Mouse (Mus musculus) megakaryocyte, adult 5-6 weeks (primary cell): ENCODE measurements at regions not wholly inside any gene's neighbourhood (a gene's known extent, or its start where the extent isn't known, plus 50 kb on each side); places are given as distances from the start of the nearest gene placed in this dataset.
"Not testable (repeated sequence)": the region's sequence is repeated elsewhere in the genome, so short reads cannot be mapped to it uniquely, and the experiment has no call there.

Experiments
- ATAC-seq: 2 replicates; pipeline ENCODE4 v1.8.0; 2016; ENCODE audit warnings: mild to moderate bottlenecking, inconsistent platforms; ENCODE audit not compliant: poor library complexity, severe bottlenecking

DNA sequence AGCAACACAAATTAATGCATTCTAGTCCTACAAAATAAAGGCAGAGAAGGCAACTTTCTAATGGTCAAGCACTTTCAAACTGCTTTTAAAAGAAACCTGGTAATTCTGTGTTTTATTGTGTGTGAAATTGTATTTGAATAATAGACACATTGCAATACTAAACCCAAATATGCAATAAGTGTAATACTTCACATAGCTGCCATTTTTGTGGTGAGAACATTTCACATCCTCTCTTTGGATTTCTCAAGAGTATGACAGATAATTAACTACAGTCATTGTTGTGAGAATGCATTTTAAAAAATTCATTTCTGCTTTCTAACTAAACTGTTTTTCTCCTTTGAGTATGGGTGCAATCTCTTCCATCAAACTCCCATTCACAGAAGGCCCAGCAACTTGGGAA, 256.4 kb downstream of the Sema3d start:
- 0 out of 2 replicates have a peak, but pooled peaks have one; percentile 7 for ATAC-seq

DNA sequence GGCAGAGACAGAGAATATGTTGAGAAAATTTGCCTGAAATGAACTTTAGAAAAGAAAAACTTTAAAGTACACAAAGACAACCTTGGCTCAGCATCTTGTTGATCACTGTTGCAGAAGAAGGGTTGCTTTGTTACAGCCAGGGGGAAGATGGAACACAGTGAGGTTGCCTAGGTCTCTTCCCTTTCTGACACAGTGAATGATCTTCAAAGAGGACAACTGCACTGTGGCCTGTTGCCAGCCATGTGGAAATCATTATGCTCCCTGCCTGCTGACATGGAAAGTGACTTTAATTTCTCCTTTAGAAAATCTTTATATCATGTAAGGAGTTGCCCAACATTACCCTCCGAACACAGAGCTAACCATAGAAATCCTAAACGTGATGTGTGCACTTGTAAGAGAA, 263.1 kb downstream of the Sema3d start:
- ATAC-seq, result no peak

DNA sequence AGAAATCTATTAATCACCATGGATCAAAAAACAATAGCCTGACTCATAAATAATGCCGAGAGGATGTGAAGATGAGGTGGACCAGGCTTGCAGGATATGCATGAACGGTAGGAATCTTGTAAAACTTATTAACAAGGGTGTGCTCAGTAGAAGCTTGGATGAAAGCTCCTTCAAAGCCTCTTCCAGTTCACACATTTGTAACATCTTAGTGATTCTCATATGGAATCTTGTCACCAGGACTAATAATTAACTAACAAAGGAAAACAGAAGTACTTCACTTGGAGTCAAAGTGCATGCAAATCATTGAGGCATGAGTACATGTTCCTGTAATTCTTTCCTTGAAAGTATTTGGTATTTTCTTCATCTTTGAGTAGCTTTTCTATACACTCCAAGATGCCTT, 290.5 kb downstream of the Sema3d start:
- no peak for ATAC-seq

DNA sequence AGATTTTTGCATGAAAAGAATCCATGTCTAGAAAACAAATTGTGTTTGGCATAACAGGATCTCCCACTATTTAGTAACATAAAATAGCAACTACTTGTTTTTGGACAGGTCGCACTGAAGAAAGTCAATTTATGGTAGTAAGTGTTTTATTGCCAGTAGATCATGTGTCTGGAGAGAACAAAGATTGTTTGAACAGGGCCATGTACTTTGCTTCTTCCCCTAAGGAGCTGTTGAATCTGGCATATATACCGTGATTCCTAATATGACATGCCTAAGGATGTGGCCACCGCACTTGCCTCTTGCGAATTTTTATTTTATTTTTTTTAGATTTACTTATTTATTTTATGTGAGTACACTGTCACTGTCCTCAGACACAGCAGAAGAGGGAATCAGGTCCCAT, 290.9 kb downstream of the Sema3d start:
- no peak for ATAC-seq

DNA sequence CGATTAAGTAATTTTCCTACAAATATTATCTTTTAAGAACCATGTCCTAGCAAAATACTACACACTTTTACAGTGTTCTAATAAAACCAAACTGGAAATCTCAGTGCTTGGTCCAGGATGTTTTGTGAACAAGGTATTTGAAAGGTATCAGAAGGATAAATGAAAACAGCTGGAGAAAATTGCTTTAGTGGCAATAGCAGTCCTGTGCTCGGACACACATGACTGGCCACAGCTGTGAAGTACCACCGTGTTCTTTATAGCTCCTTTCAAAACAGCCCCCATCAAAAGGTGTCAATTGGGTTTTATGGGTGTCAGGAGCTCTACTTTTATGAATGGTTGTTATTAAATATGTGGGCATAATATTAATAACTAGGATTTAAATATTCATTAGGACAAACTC, 293.5 kb downstream of the Sema3d start:
- ATAC-seq, result no peak

DNA sequence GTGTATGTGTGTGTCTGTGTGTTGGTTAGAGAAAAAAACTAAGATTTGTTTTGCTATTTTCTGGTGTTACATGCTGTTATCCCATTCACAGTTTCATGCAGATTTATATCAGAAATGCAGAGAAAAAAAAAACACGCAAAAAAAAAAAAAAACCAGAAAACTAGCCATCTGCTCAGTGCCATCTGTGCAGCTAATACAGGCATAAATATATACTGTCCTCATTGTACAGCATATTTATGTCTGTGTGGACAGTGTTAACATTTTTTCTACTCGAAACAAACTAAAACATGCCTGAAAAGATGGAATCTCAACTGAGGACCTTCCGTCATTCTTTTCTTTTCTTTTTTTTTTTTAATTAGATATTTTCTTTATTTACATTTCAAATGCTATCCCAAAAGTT, 331.7 kb downstream of the Sema3d start:
- no peak for ATAC-seq

DNA sequence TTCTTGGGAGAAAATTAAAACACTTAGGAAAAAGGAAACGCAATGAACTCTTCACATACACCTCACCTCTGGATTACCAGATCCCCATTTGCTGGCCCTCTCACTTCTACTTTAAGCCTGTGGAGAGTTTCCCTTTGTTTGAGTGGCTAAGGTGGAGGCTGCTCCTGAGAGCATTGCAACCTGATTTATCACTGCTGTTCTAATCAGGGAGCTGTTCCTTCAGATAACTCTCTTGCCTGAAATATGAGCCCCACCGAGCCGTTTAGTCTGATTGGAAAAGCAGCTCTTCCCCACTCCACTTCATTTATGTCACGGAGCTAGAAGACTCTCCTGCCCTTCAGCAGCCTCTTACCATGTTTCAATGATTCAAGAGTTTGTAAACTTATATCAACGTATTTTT, 368.3 kb downstream of the Sema3d start:
- no peak for ATAC-seq

DNA sequence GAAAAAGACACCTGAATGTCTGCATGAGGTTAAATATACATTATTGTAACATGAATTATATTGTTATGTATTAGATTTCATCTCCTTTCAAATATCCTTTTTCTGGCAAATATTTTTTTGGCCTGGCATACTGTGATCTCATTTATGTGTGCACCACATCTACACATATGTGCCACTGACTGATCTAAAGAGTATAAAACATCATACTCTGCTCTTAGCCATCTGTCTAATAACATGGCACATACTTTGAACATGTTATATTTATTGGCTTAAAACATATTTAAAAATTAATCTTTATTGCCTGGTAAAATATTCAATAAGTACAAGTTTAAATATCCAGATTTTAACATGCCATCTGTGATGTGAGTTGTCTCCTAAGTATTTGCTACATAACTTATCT, 365.6 kb upstream of the Sema3a start:
- ATAC-seq, result no peak

DNA sequence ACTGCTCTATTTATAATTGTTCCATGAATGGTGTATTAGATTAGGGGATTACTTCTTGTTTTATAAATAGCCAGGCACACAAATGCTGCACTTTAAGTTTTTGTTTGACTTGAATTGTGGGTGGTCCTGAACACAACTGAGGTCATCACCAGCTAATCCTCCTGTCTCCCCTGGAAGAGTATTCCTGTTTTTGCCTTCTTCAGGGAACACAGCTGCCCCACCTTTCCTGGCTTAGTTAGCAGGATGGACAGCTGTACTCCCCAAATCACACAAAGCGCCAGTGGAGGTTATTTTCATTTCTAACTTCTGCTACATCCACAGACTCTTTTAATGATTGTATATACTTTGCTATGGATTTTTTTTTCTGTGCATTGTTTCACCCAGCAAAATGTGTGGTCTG, 357.8 kb upstream of the Sema3a start:
- ATAC-seq, result no peak

DNA sequence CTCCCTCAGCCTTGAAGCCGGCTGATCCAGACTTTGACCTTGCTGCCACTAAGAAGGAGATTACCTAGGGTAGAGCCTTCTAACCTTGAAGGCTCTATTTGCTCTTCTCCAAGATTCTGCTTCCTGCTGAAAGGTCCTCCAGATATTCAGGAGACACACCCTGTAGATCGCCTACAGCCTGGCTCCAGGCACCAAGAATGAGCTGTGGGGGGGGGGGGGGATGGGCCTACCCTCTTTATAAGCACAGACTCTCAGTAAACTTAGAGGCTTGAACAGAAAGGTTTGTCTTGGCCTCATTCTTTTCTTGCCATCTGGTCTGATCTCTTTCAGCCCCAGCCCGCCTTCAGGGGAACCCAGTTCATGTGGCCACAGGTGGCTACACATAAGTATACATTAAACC, 342.5 kb upstream of the Sema3a start:
- no peak for ATAC-seq

DNA sequence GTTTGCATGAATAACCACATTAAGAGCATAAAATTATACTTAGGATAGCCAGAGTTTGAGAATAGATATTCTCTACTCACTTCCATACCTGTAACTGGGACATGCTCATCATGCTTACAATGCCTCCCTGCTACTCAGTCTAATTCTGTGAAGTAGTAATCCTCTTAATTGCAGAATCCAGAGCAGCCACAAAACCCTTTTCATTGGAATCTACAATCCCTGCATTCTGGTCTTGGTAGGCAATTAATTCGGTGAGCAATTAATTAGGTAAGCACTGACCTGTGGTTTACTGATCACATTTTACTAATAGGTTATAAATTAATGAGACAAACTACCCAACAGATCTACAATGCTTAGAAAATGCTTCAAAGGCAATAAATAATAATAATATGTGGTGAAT, 316.5 kb upstream of the Sema3a start:
- ATAC-seq, result no peak

DNA sequence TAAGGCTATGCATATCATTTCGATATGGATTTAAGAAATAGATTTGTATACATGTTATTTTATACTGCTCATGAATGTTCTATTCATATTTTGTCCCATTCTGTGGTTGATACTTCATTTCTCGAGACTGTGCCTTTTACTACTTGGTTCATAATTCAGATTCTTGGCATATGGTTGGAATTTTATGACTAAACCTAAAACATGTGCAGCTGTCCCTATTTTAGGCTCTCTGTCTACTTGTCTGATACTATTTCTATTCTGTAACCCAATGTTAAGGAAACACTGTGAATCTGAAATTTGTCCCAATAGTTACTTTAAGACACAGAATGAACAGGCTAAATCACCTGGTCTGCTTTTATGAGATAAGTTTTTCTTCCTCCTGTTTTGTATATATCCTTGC, 315.3 kb upstream of the Sema3a start:
- ATAC-seq, result no peak

DNA sequence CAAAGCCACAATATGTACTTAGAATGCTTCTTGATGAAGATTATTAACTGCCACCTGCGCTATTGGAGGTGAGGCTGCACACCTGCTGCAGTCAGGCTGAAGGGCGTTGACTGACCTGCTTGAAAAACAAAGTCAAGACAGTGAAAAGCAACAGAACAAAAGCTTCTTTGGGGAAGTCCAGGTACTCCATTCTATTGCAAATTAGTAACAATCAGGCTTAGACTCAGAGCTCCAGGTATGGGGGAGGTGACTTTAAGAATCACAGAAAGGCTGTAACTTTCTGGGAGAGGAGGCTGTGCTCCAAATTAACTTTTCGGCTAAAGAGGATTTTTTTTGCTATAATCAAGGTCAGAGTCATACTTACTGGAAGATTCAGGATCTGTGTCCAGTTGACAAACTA, 278.0 kb upstream of the Sema3a start:
- ATAC-seq, result not testable (repeated sequence)

DNA sequence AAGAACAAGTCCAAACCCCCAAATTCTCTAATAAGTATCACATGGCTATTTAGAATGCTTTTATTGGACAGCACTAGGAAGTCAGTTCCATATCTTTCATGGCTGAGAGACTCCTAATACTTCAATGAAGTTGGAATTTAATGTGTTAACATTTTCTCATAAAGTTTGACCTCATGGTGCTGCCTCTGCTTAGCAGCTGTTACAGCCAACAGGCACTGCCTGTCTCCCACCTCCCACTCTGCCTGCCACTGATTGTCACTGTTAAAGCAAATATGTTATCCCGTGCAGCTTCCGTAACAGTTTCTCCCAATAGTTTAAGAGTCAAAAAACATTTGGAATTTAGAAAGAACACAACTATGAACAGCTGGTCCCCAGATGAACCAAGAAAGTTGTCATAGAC, 268.3 kb upstream of the Sema3a start:
- ATAC-seq, result no peak

DNA sequence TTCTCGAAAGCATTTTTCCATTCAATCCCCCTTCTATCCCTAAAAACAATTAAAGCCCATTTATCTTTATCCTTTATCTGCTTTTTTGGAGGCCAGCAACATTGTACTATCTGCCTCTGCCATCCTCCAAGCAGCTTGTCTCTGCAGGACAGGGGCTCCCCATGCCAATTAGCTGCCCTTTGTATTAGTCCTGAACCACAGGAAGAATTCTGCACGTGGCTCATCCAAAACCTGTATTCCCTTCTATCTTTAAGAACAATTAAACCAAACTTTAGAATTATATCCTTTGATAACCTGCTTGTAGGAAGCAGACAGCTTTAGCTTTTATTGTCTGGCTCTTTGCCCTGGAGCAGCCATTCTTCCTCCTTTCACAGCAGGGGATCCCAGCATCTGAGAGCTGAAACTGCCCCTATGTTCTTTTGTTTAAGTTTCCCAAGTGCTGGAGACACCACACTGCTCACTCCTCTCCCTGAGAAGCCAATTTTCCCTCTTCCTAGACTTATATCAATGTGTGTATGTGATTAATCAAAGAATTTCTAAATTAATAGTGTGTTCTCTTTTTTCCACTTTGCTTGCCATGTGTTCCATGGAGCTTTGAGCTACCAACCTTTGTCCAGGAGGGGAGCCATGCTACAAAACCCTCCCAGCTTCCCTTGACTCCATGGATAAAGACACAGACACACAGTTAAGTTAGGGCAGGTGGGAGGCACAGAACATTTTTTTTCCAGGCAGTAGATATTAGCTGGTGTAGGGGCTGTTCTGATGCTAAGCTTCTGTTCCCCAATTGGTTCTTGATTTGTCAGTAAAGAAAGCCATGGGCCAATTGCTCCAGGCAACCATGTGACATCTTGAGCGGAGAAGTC, 256.6 kb upstream of the Sema3a start:
- no peak for ATAC-seq

DNA sequence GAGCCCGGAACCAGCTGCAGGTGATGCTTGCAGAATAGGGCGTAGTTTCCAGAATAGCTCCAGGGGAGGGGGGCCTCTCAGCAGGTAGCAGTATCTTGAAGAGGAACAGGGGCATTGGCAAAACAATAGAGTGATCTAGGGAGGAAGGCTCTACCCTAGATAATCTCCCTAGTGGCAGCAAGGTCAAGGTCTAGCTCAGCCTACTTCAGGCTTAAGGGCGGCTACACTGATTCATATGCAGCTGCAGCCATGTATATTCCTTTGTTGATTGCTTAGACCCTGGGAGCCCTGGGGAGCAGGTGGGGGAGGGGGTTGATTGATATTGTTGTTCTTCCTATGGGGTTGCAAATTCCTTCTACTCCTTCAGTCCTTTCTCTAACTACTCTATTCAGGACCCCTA, 252.3 kb upstream of the Sema3a start:
- ATAC-seq, result no peak

DNA sequence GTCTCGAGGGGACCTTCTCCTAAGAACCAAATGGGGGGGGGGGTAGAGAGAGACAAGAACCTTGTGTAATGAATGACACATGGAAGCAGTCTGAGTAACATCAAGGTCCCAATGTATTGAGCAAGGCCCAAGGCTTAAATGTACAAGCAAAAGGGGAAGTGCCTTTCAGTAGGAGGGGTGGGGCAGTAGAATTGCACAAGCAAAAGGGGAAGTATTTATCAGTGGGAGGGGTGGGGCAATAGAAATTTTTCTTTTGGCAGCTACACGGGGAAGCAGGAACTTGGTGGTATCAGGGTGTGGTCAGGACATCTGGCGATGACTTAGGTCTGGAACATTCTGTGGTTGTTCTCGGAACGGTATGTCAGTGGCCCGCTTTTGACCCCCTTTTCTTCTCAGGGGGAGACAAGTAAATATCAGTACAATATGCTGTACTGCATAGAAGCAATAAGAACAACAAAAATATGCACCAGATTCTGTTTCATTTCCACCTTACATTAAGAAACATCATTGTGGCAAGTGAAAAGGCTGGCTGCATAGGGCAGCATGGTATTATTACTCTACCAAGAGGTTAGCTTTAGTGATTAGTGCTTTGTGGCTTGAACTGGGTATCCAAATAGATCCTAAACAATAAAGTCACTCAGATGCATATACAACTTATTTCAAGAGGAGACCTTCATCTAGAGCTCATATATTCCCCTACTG, 247.5 kb upstream of the Sema3a start:
- peak; percentile 64 for ATAC-seq

DNA sequence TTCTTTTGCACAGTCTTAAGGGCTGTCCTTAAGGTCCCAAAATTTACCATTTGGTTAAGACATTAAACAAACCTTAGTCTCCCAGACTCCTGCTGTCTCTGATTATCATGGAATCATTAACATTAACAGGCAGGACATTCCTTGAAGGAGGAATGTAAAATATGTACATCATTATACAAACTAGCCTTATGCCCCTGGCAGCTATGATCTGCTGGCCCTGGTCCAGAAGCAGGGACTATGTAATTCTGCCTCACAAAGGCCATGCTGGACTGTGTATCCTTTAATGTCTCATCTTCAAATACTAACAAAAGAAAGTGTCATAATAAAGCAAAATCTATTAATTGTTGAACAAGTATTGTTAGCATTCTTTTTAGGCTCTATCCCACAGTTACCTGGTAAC, 232.9 kb upstream of the Sema3a start:
- ATAC-seq, result no peak

DNA sequence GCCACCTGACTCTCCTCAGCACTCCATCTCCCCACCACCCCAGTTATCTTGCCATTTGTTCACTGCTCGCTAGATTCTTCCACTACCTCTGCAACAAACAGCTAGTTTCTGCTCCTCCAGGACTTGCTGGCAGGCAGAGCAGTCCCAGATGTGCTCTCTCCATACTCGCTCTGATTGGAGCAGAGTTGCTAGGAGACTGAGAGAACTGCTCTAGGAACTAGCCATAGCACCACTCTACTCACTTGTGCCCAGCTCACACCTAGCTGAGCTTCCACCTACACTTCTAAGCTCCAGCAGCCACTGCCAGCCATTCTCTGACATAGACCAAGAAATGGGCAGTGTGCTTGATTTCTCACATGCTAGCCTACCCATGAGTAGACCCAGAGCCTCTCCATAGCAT, 230.6 kb upstream of the Sema3a start:
- ATAC-seq, result no peak

DNA sequence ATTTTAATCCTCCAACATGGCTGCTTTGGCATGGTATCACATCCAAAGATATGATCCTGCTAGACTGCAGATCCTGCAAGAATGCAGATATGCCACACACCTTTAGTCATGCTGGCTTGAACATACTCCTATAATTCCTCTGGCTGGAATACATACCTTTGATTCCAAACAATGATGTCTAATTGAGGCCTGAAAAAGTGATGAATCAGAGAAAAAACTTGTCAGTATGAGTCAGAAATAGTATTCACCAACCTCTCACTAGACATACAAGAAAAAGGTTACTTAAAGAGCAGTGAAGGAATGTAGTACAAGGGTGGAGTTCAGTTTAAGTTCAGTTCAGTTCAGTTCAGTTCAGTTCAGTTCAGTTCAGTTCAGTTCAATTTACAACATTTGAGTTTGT, 214.5 kb upstream of the Sema3a start:
- ATAC-seq, result no peak

DNA sequence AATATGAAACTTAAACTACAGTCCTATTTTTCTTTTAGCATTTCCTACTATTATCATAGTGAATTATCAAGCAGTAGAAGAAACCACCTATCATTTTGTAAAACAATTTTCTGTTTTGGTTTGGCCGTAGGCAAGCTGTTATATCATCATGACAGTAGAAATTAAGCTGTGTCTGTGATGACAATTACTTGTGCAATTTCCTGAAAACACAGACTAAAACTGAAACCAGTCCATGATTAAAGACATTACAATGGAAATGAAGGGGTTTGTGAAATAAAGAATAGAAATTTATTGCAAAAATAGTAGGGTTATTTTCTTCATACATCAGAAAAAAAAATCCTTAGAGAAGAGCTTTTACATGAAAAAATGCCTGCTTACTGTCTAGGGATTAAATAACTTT, 210.8 kb upstream of the Sema3a start:
- ATAC-seq, result no peak

DNA sequence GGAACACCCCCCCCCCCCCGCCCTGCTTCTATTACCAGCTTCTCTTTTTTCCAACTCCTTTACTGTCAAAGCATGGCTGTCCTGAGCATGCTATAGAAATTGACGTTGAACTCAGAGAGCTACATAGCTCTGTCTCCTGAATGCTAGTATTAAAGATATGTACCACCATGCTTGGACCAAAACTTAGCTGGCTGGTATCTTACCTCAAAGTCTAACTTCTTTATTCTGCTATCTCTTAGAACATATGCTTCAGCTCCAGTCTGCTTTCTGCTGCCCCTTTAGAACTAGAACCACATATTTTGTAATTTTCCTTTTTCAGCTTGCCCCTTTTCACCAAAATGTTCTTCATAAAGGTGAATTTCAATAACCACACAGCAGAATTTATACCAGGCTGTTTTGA, 205.9 kb upstream of the Sema3a start:
- no peak for ATAC-seq

DNA sequence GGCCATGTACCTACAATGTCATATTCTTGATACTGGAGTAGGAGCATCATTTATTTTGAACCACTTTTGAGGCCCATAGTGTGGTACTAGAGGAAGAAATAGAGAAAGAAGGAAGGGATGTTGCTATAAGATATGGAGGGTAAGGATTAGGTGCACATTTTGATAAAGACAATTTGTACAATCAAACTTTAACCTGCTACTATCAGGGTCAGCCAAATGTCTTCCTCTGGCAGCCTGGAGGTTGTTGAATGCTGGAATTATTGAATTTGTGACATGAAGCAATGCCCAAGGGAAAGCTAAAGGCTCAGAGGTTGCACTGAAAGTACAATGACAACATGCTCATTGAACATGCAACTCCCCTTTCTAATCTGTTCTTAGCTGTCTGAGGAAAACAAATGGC, 202.3 kb upstream of the Sema3a start:
- ATAC-seq, result no peak
